Mouse (Mus musculus): ENCODE results near the gene Top3a.

Top3a gene

GRCm38 (mm10) chr11:60775578-60775977 is 1.6 kb downstream of the Top3a start:
- no peak for DNase-seq (ENCODE audit: low read depth, low spot score)

- DNase-seq (ENCODE audit: low read depth, low spot score) = no peak
Observed at GRCm38 (mm10) chr11:60774841-60775240, 2.3 kb downstream of the Top3a start.

- no peak for DNase-seq (ENCODE audit: low read depth, low spot score)
Observed at GRCm38 (mm10) chr11:60774158-60774689, 2.9 kb downstream of the Top3a start.

- DNase-seq (ENCODE audit: low read depth, low spot score) = no peak
Observed at GRCm38 (mm10) chr11:60772161-60772560, 5.0 kb downstream of the Top3a start.

GRCm38 (mm10) chr11:60770776-60771175 is 6.4 kb downstream of the Top3a start:
- DNase-seq (ENCODE audit: low read depth, low spot score) = no peak

GRCm38 (mm10) chr11:60769322-60769721 is 7.8 kb downstream of the Top3a start:
- no peak for DNase-seq (ENCODE audit: low read depth, low spot score)

GRCm38 (mm10) chr11:60766969-60767368 is 10.2 kb downstream of the Top3a start:
- no peak for DNase-seq (ENCODE audit: low read depth, low spot score)

GRCm38 (mm10) chr11:60761681-60762080 is 15.5 kb downstream of the Top3a start:
- no peak for DNase-seq (ENCODE audit: low read depth, low spot score)

- DNase-seq (ENCODE audit: low read depth, low spot score) = no peak
Observed at GRCm38 (mm10) chr11:60755570-60755969, 21.6 kb downstream of the Top3a start.

GRCm38 (mm10) chr11:60740321-60740720 is 36.8 kb downstream of the Top3a start:
- no peak for DNase-seq (ENCODE audit: low read depth, low spot score)

GRCm38 (mm10) chr11:60737450-60737849 is 39.7 kb downstream of the Top3a start:
- no peak for DNase-seq (ENCODE audit: low read depth, low spot score)

- no peak for DNase-seq (ENCODE audit: low read depth, low spot score)
Observed at GRCm38 (mm10) chr11:60736491-60736890, 40.7 kb downstream of the Top3a start.

GRCm38 (mm10) chr11:60735191-60735590 is 42.0 kb downstream of the Top3a start:
- DNase-seq (ENCODE audit: low read depth, low spot score) = no peak

GRCm38 (mm10) chr11:60734206-60734605 is 43.0 kb downstream of the Top3a start:
- DNase-seq (ENCODE audit: low read depth, low spot score) = no peak

- no peak for DNase-seq (ENCODE audit: low read depth, low spot score)
Observed at GRCm38 (mm10) chr11:60731251-60731650, 45.9 kb downstream of the Top3a start.

GRCm38 (mm10) chr11:60730169-60730568 is 47.0 kb downstream of the Top3a start:
- DNase-seq (ENCODE audit: low read depth, low spot score) = no peak

GRCm38 (mm10) chr11:60729217-60729641 is 47.9 kb downstream of the Top3a start:
- peak; percentile 12 for DNase-seq (ENCODE audit: low read depth, low spot score)

- DNase-seq (ENCODE audit: low read depth, low spot score) = peak; percentile 96
Observed at GRCm38 (mm10) chr11:60728260-60728761, 48.9 kb downstream of the Top3a start, which contains the start of gene Mief2. TSS of gene Mief2 (plus strand) at chr11:60728398.

- no peak for DNase-seq (ENCODE audit: low read depth, low spot score)
Observed at GRCm38 (mm10) chr11:60727392-60728140, 49.6 kb downstream of the Top3a start.

- DNase-seq (ENCODE audit: low read depth, low spot score) = peak; percentile 87
Observed at GRCm38 (mm10) chr11:60726601-60727391, 50.4 kb downstream of the Top3a start, which contains the start of gene Flii. TSS of gene Flii (minus strand) at chr11:60727263.

GRCm38 (mm10) chr11:60719263-60719662 is 57.9 kb downstream of the Top3a start:
- DNase-seq (ENCODE audit: low read depth, low spot score) = no peak

GRCm38 (mm10) chr11:60715833-60716232 is 61.3 kb downstream of the Top3a start:
- no peak for DNase-seq (ENCODE audit: low read depth, low spot score)

Data from CD4-positive, CD25-positive, alpha-beta regulatory T cell, adult 2 months (primary cell).